ENCODE assay signal across 8 mouse cellular contexts in the genomic region with DNA sequence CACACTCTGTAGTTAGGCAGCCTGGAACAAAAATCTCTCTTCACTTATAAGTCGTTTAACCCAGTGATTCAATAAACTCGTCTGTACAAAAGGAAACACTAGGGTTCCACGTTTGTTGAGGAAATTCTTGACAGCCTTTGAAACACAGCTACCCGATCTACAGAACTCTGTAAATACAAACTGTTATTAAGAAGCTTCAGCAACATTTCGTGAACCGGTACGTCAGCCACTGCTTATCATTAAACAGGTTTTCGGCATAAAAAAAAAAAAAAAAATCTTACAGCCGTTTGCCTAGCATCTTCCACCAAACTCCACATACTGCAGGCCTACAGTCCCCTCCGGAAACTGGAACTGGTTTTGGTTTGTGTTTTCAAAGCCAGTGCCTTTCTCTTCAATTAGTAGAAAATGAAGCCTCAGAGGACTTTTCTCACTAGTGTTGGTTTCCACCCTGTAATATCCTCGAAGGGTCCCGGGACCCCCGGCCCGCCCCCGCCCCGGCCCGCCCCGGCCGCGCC. TPM values are rescaled to one million over a fixed set of nuclear protein-coding genes. Genes with fewer than 3 reads are reported as not detected.
A peak's percentile ranks its signal among the peaks of the same experiment; 100 is the strongest.
DNase-seq lines count a peak whose midpoint lies in the region; ATAC-seq and TF ChIP-seq lines count a peak whose summit lies in the region.

No protein-coding gene starts in this region.

- under 1% methylated on average over 20 of the region's 20 CpGs for WGBS in kidney, postnatal 0 days
- 0% methylated on average over 20 of the region's 20 CpGs for WGBS in hindbrain, embryonic 14.5 days
- under 1% methylated on average over 20 of the region's 20 CpGs for WGBS in midbrain, embryonic 13.5 days

- H3K9ac ChIP-seq in kidney, postnatal 0 days (ENCODE audit: low read depth, low read length): peak overlapping the region; percentile 64
- peak overlapping the region; percentile 71 for H3K9ac ChIP-seq in hindbrain, embryonic 14.5 days
- H3K9ac ChIP-seq in midbrain, embryonic 13.5 days (replicated peaks): peak overlapping the region; percentile 63

- H3K27me3 ChIP-seq in kidney, postnatal 0 days (ENCODE audit: insufficient read depth, low read length): no peaks in the 10 kb centered on the region
- no peaks in the 10 kb centered on the region for H3K27me3 ChIP-seq in hindbrain, embryonic 14.5 days (ENCODE audit: control insufficient read depth, insufficient read depth, low read length)
- no peaks in the 10 kb centered on the region for H3K27me3 ChIP-seq in midbrain, embryonic 13.5 days

- no peaks in the 10 kb centered on the region for H3K9me3 ChIP-seq in kidney, postnatal 0 days (replicated peaks; ENCODE audit: low read length)
- H3K9me3 ChIP-seq in hindbrain, embryonic 14.5 days (ENCODE audit: control insufficient read depth, low read length): no peaks in the 10 kb centered on the region
- no peaks in the 10 kb centered on the region for H3K9me3 ChIP-seq in midbrain, embryonic 13.5 days

- no peak for TF ChIP-seq CTCF in kidney, postnatal 0 days (IDR thresholded peaks at IDR 0.05; ENCODE audit: low read depth)

- H3K27ac ChIP-seq in kidney, postnatal 0 days: peak overlapping the region; percentile 85
- H3K27ac ChIP-seq in hindbrain, embryonic 14.5 days: peak overlapping the region; percentile 74
- peak overlapping the region; percentile 83 for H3K27ac ChIP-seq in midbrain, embryonic 13.5 days

- peak overlapping the region; percentile 81 for H3K4me3 ChIP-seq in kidney, postnatal 0 days (replicated peaks; ENCODE audit: low read depth, low read length)
- H3K4me3 ChIP-seq in hindbrain, embryonic 14.5 days (replicated peaks; ENCODE audit: low read length): peak overlapping the region; percentile 78
- H3K4me3 ChIP-seq in midbrain, embryonic 13.5 days (replicated peaks): peak overlapping the region; percentile 84

- DNase-seq in kidney, postnatal 0 days (ENCODE audit: low spot score): no peak
- no peak for DNase-seq in kidney, postnatal 10 days
- peak; percentile 33 for DNase-seq in c-Kit-positive CD71-positive TER-119-negative erythroid progenitor cells, embryonic 14.5 days (ENCODE audit: low read depth)
- DNase-seq in hindbrain, embryonic 14.5 days (ENCODE audit: low spot score): no peak
- no peak for DNase-seq in adrenal gland, postnatal 14 days
- no peak for DNase-seq in adrenal gland, postnatal 25 days
- no peak for DNase-seq in layer of hippocampus, postnatal 25 days (ENCODE audit: extremely low spot score in 1 of 2, low spot score in 1 of 2)

- H3K36me3 ChIP-seq in kidney, postnatal 0 days (ENCODE audit: insufficient read depth, low read length): 0 out of 2 replicates have a peak, but pooled peaks cover 6% of the 10 kb centered on the region
- peaks cover 9% of the 10 kb centered on the region for H3K36me3 ChIP-seq in hindbrain, embryonic 14.5 days (replicated peaks; ENCODE audit: control insufficient read depth, insufficient read depth)
- H3K36me3 ChIP-seq in midbrain, embryonic 13.5 days: peaks cover 12% of the 10 kb centered on the region

- peak; percentile 71; the same call in 1 of the 2 replicates for ATAC-seq in kidney, postnatal 0 days (replicated peaks; ENCODE audit: low FRiP score, low read depth)
- ATAC-seq in hindbrain, embryonic 14.5 days (ENCODE audit: low FRiP score): no peak; the same call in 1 of the 2 replicates
- no peak; the same call in 1 of the 2 replicates for ATAC-seq in midbrain, embryonic 13.5 days

- peak overlapping the region; percentile 83 for H3K4me2 ChIP-seq in kidney, postnatal 0 days (ENCODE audit: low read length)
- H3K4me2 ChIP-seq in hindbrain, embryonic 14.5 days (replicated peaks): peak overlapping the region; percentile 78
- peak overlapping the region; percentile 66 for H3K4me2 ChIP-seq in midbrain, embryonic 13.5 days (replicated peaks)

- no peaks in the 10 kb centered on the region; the same call in 1 of the 2 replicates for H3K4me1 ChIP-seq in kidney, postnatal 0 days (replicated peaks; ENCODE audit: insufficient read depth, low read length)
- H3K4me1 ChIP-seq in hindbrain, embryonic 14.5 days (replicated peaks; ENCODE audit: control insufficient read depth, insufficient read depth, low read length): peaks cover 5% of the 10 kb centered on the region
- peaks cover 9% of the 10 kb centered on the region for H3K4me1 ChIP-seq in midbrain, embryonic 13.5 days (replicated peaks)

RNA-seq across cellular contexts. Expression of gene Smc2, which starts 0.6 kb away (rescaled TPM):
- polyA plus RNA-seq in kidney, postnatal 0 days (2015; fragmentation: Nextera tagmentation; extraction: Ambion mirVana): 123 and 140 TPM in 2 replicates
- 38.3 and 48.6 TPM in 2 replicates for polyA plus RNA-seq in hindbrain, embryonic 14.5 days (2014; fragmentation: Nextera tagmentation; extraction: Ambion mirVana)
- 103 and 117 TPM in 2 replicates for polyA plus RNA-seq in midbrain, embryonic 13.5 days (2015; fragmentation: Nextera tagmentation; extraction: Ambion mirVana)
- 20.2 and 20.3 TPM in 2 replicates for total RNA-seq in adrenal gland, postnatal 14 days (2021)
- 11.2 and 13.1 TPM in 2 replicates for total RNA-seq in adrenal gland, postnatal 25 days (2021)
- 10 to 100 TPM in 1 of 2 experiments, 1 to 10 TPM in 1; 9.8 to 11.0 TPM for total RNA-seq in layer of hippocampus, postnatal 25 days (2021)

RNA-seq across cellular contexts. Expression of gene Vma21-ps, which starts 58.6 kb away (rescaled TPM):
- polyA plus RNA-seq in kidney, postnatal 0 days (2015; fragmentation: Nextera tagmentation; extraction: Ambion mirVana): 0.75 TPM in 1 of 2 replicates, not detected in the other
- polyA plus RNA-seq in hindbrain, embryonic 14.5 days (2014; fragmentation: Nextera tagmentation; extraction: Ambion mirVana): not detected in 2 replicates
- polyA plus RNA-seq in midbrain, embryonic 13.5 days (2015; fragmentation: Nextera tagmentation; extraction: Ambion mirVana): 1.9 and 2.0 TPM in 2 replicates
- total RNA-seq in adrenal gland, postnatal 14 days (2021): not detected in 2 replicates
- not detected in 2 replicates for total RNA-seq in adrenal gland, postnatal 25 days (2021)
- total RNA-seq in layer of hippocampus, postnatal 25 days (2021): not detected
